Mouse (Mus musculus): Measurements from ENCODE around the gene 2010111I01Rik. TPM values are rescaled to one million over a fixed set of nuclear protein-coding genes. Genes with fewer than 3 reads are reported as not detected.

Gene 2010111I01Rik
- polyA plus RNA-seq, 1 experiment from 2014 or later: 34.6 TPM

GRCm38 (mm10) chr13:63118682-63119081 is 154.0 kb downstream of the 2010111I01Rik start:
- Histone ChIP-seq H3K4me1 (replicated peaks) (peaks cover 10% of the 10 kb centered on the region), H3K27ac (no peak overlapping the region), H3K4me3 (no peak overlapping the region), H3K36me3 (no peaks in the 10 kb centered on the region), H3K27me3 (ENCODE audit: insufficient read depth, poor library complexity, severe bottlenecking) (no peaks in the 10 kb centered on the region), H3K9me3 (no peaks in the 10 kb centered on the region)
- 94% methylated on average over 3 of the region's 3 CpGs for WGBS
- DNase-seq (ENCODE audit: low spot score): no peak

- 92% methylated on average over 2 of the region's 2 CpGs for WGBS
- H3K27me3 ChIP-seq (ENCODE audit: insufficient read depth, poor library complexity, severe bottlenecking): no peaks in the 10 kb centered on the region
- H3K4me3 ChIP-seq: no peak overlapping the region
- no peaks in the 10 kb centered on the region for H3K36me3 ChIP-seq
- H3K9me3 ChIP-seq: no peaks in the 10 kb centered on the region
- DNase-seq (ENCODE audit: low spot score): no peak
- no peaks in the 10 kb centered on the region for H3K4me1 ChIP-seq (replicated peaks)
- no peak overlapping the region for H3K27ac ChIP-seq
Observed at GRCm38 (mm10) chr13:63120296-63120695, 155.6 kb downstream of the 2010111I01Rik start.

GRCm38 (mm10) chr13:63121747-63122146 is 157.1 kb downstream of the 2010111I01Rik start:
- Histone ChIP-seq H3K9me3 (no peaks in the 10 kb centered on the region), H3K27ac (no peak overlapping the region), H3K4me3 (no peak overlapping the region), H3K4me1 (replicated peaks) (no peaks in the 10 kb centered on the region), H3K27me3 (ENCODE audit: insufficient read depth, poor library complexity, severe bottlenecking) (no peaks in the 10 kb centered on the region), H3K36me3 (no peaks in the 10 kb centered on the region)
- no peak for DNase-seq (ENCODE audit: low spot score)
- WGBS: 91% methylated on average over 4 of the region's 4 CpGs

GRCm38 (mm10) chr13:63126206-63126605 is 161.5 kb downstream of the 2010111I01Rik start:
- Histone ChIP-seq H3K4me3 (no peak overlapping the region), H3K27ac (no peak overlapping the region), H3K27me3 (ENCODE audit: insufficient read depth, poor library complexity, severe bottlenecking) (no peaks in the 10 kb centered on the region), H3K9me3 (peaks cover 12% of the 10 kb centered on the region), H3K36me3 (0 out of 2 replicates have a peak, but pooled peaks cover 5% of the 10 kb centered on the region), H3K4me1 (replicated peaks) (no peaks in the 10 kb centered on the region)
- 70% methylated on average over 3 of the region's 3 CpGs for WGBS
- DNase-seq (ENCODE audit: low spot score): no peak

- Histone ChIP-seq H3K27me3 (ENCODE audit: insufficient read depth, poor library complexity, severe bottlenecking) (no peaks in the 10 kb centered on the region), H3K4me3 (no peak overlapping the region), H3K9me3 (peaks cover 12% of the 10 kb centered on the region), H3K36me3 (0 out of 2 replicates have a peak, but pooled peaks cover 5% of the 10 kb centered on the region), H3K4me1 (replicated peaks) (no peaks in the 10 kb centered on the region), H3K27ac (no peak overlapping the region)
- WGBS: 92% methylated on average over 1 of the region's 1 CpGs
- DNase-seq (ENCODE audit: low spot score): no peak
Observed at GRCm38 (mm10) chr13:63127516-63127915, 162.8 kb downstream of the 2010111I01Rik start.

- 83% methylated on average over 5 of the region's 5 CpGs for WGBS
- H3K27me3 ChIP-seq (ENCODE audit: insufficient read depth, poor library complexity, severe bottlenecking): peaks cover 11% of the 10 kb centered on the region; the same call in 1 of the 2 replicates
- H3K4me1 ChIP-seq (replicated peaks): peaks cover 18% of the 10 kb centered on the region
- no peaks in the 10 kb centered on the region for H3K36me3 ChIP-seq
- no peak for DNase-seq (ENCODE audit: low spot score)
- H3K27ac ChIP-seq: no peak overlapping the region
- H3K4me3 ChIP-seq: no peak overlapping the region
- no peaks in the 10 kb centered on the region for H3K9me3 ChIP-seq
Observed at GRCm38 (mm10) chr13:63134879-63135421, 170.3 kb downstream of the 2010111I01Rik start.

GRCm38 (mm10) chr13:63135994-63136393 is 171.3 kb downstream of the 2010111I01Rik start:
- Histone ChIP-seq H3K9me3 (no peaks in the 10 kb centered on the region), H3K36me3 (no peaks in the 10 kb centered on the region), H3K4me1 (replicated peaks) (peaks cover 18% of the 10 kb centered on the region), H3K27ac (no peak overlapping the region), H3K4me3 (no peak overlapping the region), H3K27me3 (ENCODE audit: insufficient read depth, poor library complexity, severe bottlenecking) (peaks cover 11% of the 10 kb centered on the region; the same call in 1 of the 2 replicates)
- 95% methylated on average over 7 of the region's 7 CpGs for WGBS
- DNase-seq (ENCODE audit: low spot score): no peak

GRCm38 (mm10) chr13:63136775-63137174 is 172.1 kb downstream of the 2010111I01Rik start:
- no peaks in the 10 kb centered on the region for H3K9me3 ChIP-seq
- H3K27ac ChIP-seq: no peak overlapping the region
- WGBS: 79% methylated on average over 1 of the region's 1 CpGs
- H3K4me1 ChIP-seq (replicated peaks): peaks cover 18% of the 10 kb centered on the region
- no peaks in the 10 kb centered on the region for H3K36me3 ChIP-seq
- peaks cover 11% of the 10 kb centered on the region; the same call in 1 of the 2 replicates for H3K27me3 ChIP-seq (ENCODE audit: insufficient read depth, poor library complexity, severe bottlenecking)
- no peak for DNase-seq (ENCODE audit: low spot score)
- no peak overlapping the region for H3K4me3 ChIP-seq

GRCm38 (mm10) chr13:63138376-63139048 is 173.8 kb downstream of the 2010111I01Rik start:
- H3K27me3 ChIP-seq (ENCODE audit: insufficient read depth, poor library complexity, severe bottlenecking): peaks cover 11% of the 10 kb centered on the region; the same call in 1 of the 2 replicates
- no peak overlapping the region for H3K4me3 ChIP-seq
- peaks cover 18% of the 10 kb centered on the region for H3K4me1 ChIP-seq (replicated peaks)
- no peak for DNase-seq (ENCODE audit: low spot score)
- no peaks in the 10 kb centered on the region for H3K36me3 ChIP-seq
- no peak overlapping the region for H3K27ac ChIP-seq
- H3K9me3 ChIP-seq: no peaks in the 10 kb centered on the region

GRCm38 (mm10) chr13:63139463-63140226 is 175.0 kb downstream of the 2010111I01Rik start:
- Histone ChIP-seq H3K27me3 (ENCODE audit: insufficient read depth, poor library complexity, severe bottlenecking) (peaks cover 11% of the 10 kb centered on the region; the same call in 1 of the 2 replicates), H3K9me3 (no peaks in the 10 kb centered on the region), H3K4me1 (replicated peaks) (peaks cover 18% of the 10 kb centered on the region), H3K27ac (no peak overlapping the region), H3K36me3 (no peaks in the 10 kb centered on the region), H3K4me3 (no peak overlapping the region)
- WGBS: 88% methylated on average over 10 of the region's 10 CpGs
- DNase-seq (ENCODE audit: low spot score): no peak

- Histone ChIP-seq H3K4me3 (no peak overlapping the region), H3K9me3 (no peaks in the 10 kb centered on the region), H3K27me3 (ENCODE audit: insufficient read depth, poor library complexity, severe bottlenecking) (peaks cover 8% of the 10 kb centered on the region; the same call in 1 of the 2 replicates), H3K36me3 (no peaks in the 10 kb centered on the region), H3K4me1 (replicated peaks) (peaks cover 18% of the 10 kb centered on the region), H3K27ac (no peak overlapping the region)
- no peak for DNase-seq (ENCODE audit: low spot score)
- WGBS: 90% methylated on average over 6 of the region's 6 CpGs
Observed at GRCm38 (mm10) chr13:63140784-63141183, 176.1 kb downstream of the 2010111I01Rik start.

GRCm38 (mm10) chr13:63141275-63141674 is 176.6 kb downstream of the 2010111I01Rik start:
- H3K27ac ChIP-seq: no peak overlapping the region
- H3K9me3 ChIP-seq: no peaks in the 10 kb centered on the region
- H3K4me1 ChIP-seq (replicated peaks): peaks cover 20% of the 10 kb centered on the region
- DNase-seq (ENCODE audit: low spot score): no peak
- H3K36me3 ChIP-seq: no peaks in the 10 kb centered on the region
- H3K27me3 ChIP-seq (ENCODE audit: insufficient read depth, poor library complexity, severe bottlenecking): peaks cover 6% of the 10 kb centered on the region; the same call in 1 of the 2 replicates
- no peak overlapping the region for H3K4me3 ChIP-seq

Data from hindbrain, embryonic 10.5 days (tissue).